Mouse (Mus musculus): ENCODE measurements around the gene Pgm2l1.
A peak's percentile ranks its signal among the peaks of the same experiment; 100 is the strongest.

DNA sequence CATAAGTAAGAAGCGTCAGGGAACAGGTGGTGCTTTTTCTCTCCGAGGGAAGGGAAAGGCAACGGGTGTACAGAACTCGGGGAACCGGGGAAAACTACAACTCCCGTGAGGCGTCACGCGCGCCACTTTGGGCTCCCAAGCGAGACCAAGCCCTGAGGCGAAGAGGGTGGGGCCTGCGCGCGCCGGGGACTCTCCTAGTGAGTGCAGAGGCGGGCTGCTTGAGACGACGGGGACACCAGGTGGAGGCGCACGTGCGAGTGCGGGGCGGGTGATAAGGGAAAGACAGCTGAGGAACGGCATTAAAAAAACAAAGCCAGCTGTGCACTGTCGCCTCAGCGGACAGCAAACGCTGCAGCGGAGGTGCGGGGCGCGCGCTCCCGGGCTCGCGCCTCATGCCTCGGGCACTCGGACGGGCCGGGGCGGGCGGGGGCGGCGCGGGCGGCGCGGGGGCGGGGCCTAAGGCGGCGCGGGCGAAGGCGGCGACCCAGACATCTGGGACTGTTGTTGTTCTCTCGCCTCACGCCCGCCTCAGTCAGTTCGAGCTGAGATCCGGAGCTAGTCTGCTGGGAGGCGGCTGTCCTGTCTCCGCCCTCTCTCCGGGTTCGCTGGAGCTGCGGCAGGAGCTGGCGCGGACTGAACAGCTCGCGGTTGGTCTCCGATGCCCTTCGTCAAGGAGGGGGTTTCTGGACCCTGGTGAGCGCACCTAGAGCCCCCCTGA is at the start of gene Pgm2l1:
- TF ChIP-seq CTCF (IDR thresholded peaks at IDR 0.05; ENCODE audit: extremely low read depth, insufficient read depth, low read length), result no peak
- peak; percentile 73 for TF ChIP-seq POLR2A (IDR thresholded peaks at IDR 0.05; ENCODE audit: extremely low read depth, insufficient read depth, low read length)

Data from cortical plate, adult 2 months (tissue).